Mouse (Mus musculus) R1 (cell line): ENCODE data around the gene Ccdc27.

Experiments
- DNase-seq: peaks from one replicate; pipeline ENCODE4 v3.0.0-alpha.2; 2018; ENCODE audit warnings: low read depth, low spot score

Ccdc27 gene

DNA sequence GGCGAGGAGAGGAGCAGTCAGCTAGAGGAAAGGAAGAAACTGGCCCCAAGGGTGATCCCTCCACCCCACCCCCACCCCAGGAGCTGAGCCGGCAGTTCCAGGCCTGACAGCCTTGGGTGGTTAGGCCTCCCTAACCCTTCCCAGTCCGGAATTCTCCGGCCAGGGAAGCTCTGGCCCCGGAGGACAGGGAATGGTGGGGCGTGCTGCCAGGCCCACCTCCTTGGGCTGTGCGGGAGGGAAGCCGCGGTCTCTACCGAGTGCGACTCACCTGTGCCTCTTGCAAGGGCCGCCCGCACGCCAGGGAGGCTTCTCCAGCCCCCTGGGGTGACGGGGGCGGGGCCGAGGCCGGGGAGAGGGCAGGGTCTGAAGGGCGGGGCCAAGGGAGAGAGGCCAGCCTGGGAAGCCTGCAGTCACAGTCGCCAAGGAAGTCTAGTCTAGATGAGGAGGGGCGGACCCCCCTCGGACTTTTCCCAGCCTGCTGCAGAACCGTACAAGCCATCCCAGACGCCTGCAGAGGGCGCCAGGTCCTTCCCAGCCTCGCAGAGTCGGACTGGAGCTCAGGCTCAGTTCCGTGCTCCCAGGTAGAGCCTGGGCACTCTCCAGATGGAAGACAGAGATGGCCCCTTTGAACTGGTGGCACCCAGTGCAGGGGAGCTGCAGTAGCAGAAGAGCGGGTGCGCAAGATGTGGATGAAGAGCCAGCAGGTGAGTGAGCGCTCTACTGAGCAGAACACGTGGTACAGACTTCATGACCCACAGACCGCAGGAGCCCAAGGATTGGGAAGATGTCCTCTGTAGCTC is 16.6 kb downstream of the Ccdc27 start, which contains the start of gene Smim1:
Smim1 (minus strand) TSS at position 590 of the 800 bp plus-strand sequence.
- peak; percentile 85 for DNase-seq

DNA sequence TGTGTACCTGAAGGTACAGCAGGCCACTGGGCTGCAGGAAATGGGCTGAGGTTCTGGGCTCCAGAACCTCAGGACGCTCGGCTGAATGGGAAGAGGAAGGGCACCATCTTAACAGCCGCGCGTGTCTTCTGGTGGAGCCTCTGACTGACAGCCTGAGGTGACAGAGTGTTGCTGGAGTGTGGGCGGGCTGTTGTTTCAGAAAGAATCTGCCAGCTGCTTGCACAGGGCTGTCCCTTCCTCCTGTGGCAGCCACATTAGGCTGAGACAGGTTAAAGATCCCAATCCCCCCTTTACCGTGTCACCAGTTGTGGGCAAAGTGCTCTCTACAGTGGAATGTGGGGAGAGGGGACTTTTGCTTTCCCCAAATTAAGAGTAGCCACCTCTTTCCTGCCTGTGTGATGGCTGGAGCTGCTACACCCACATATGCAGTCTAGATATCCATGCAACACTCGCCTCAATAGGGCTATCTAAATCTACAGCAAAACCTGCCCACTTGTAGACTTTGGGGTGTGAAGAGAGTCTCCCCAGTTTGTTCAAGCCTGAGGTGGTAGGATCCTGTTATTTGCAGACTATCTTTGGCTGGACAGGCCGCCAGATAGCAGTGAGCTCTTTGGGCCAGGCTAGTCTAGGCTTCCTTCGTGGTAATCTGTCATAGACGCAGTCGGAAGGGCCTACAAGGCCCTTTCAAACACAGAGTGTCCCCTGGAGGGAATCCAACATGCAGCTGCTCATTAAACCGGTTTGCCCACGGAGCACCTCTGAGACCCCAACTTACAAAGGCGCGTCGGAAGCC is 17.6 kb downstream of the Ccdc27 start:
- no peak for DNase-seq

DNA sequence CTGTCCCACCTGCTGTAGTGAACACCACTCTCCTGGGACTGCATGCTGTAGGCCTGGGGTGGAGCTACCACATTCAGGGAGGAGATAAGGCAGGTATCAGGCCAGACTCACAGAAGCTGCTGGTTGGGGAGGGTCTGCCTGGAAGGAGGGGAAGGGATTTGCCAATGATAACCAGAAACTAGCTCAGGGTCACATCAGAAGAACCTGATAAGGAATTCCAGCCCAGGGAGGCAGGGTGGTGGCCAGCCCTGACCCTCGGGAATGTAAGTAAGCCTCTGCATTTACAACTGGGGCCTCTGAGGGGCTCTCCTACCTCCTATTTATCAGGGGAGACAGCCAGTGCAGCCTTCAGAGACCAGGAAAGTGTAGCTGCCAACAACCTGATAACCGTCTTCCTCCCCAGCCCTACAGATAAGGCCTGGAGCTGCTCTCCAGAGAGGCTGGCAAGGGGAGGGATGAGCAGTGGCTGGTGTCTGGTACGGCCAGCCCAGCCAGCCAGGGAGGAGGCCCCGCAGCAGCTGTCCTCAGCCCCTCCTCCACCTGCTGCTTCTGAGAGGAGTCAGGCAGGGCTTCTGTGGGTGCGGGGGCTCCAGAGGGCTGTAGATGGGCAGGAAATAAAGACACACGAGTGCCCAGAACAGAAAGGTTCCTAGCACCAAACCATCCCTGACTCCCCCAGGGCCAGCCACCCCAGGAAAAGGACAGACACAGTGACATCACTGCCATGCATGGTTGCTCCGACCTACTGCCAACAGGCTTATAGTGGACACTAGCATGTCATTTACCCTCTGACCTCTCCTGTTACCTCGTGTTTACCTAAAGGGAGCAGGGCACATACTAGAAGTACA is 18.5 kb downstream of the Ccdc27 start:
- no peak for DNase-seq

DNA sequence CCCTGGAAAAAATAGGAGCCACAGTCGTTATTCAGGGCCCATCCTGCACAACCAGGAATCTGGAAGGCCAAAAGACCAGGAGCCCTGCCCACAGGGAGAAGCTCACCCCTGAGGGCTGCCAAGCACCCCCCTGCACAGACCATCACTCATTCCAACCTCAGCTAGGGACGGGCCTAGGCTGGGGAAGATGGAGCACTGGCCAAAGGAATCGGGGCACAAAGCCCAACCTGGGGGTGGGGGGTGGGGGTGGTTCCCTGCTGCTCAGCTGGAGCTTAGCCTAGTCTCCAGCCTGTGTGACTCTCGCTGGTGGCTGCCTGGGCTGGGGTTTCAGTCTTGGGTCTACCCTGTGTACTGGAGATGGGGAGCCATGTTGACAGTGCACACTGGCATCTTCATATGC is 19.6 kb downstream of the Ccdc27 start:
- DNase-seq: no peak

DNA sequence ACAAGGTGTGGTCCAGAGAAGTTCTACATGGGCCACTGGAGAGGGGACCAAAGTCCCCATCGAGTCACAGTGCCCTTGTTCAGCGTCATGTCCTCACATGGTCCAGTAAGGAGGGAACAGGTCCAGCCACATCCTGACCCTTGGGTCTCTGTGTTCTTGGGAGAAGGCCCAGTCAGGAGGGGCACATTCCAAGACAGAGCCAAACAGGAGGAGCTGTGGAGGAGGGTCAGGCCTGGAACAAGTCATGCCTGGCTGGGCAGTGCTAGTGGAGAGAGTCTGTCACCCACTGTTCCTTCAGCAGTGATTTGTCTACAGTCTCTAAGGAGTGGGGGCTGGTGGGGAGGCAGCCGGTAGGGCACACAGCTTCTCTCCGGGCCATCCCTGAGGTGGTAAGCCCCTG is 20.1 kb downstream of the Ccdc27 start:
- DNase-seq: no peak

DNA sequence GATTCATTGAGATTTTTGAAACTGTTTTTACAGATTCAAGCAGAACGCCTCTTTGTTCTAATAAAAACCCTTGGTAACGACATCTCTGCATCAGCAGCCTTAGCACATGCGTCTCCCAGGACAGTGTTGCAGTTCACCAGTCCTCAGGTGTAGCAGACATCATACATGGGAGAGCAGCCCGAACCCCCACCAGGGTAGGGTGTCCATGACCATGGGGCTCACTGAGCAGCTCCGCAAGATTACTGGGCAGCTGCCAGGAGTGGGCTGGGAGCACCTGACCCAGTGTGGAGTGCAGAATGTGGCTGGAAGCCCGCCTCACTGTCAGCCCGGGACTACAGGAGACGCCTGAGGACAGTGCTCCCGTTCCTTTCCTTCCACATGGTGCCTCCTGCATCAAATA is 21.0 kb downstream of the Ccdc27 start:
- no peak for DNase-seq

DNA sequence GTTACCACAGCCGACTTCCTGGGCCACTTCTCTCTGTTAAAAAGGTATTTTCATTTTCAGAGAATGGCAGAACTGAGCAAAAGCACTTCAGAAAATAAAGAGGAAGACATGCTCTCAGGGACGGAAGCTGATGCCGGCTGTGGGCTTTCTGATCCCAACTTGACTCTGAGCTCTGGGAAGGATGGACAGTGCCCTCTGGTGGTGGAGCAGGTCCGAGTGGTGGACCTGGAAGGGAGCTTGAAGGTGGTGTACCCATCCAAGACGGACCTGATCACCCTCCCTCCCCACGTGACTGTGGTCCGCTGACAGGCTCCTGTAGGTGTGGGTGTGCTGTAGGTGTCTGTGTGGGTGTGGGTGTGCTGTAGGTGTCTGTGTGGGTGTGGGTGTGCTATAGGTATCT is 22.9 kb downstream of the Ccdc27 start:
- DNase-seq: peak; percentile 65

DNA sequence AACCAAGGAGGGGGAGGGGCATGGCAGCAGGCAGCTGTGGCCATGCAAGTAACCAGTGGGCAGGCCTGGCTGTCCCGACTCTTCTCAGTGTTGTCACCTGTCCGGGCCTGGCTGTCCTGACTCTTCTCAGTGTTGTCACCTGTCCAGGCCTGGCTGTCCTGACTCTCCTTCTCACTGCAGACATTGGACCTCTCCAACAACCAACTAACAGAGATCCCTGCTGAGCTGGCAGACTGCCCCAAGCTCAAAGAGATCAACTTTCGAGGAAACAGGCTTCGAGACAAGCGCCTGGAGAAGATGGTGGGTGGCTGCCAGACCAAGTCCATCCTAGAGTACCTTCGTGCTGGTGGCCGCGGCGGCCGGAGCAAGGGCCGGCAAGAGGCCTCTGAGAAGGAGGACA is 27.0 kb downstream of the Ccdc27 start:
- no peak for DNase-seq

DNA sequence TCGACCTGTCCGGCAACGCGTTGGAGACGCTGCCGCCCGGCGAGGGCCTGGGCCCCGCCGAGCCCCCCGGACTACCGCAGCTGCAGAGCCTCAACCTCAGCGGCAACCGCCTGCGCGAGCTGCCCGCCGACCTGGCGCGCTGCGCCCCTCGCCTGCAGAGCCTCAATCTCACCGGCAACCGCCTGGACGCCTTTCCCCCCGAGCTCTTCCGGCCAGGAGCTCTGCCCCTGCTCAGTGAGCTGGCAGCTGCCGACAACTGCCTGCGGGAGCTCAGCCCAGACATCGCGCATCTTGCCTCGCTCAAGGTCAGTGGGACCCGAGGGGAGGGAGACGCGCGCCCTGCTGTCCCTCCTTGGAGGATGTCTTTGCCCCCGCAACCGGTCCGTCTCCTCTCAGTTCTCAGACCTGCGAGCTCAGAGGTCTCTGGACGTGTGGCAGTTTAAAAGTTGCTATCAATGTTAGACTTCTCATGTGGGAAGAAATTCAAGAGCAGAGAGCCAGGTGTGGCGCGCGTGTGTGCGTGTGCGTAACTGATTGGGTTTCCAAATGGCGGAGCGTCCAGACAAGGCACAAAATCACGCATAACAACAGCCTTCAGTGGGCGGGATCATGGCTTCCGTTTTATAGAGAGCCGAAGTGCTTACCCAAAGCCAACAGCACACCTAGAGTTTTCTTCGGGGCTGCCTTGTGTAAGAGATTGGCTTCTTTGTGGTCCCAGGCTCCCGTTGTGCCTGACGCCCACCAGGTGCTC is 30.2 kb downstream of the Ccdc27 start:
- peak; percentile 81 for DNase-seq

DNA sequence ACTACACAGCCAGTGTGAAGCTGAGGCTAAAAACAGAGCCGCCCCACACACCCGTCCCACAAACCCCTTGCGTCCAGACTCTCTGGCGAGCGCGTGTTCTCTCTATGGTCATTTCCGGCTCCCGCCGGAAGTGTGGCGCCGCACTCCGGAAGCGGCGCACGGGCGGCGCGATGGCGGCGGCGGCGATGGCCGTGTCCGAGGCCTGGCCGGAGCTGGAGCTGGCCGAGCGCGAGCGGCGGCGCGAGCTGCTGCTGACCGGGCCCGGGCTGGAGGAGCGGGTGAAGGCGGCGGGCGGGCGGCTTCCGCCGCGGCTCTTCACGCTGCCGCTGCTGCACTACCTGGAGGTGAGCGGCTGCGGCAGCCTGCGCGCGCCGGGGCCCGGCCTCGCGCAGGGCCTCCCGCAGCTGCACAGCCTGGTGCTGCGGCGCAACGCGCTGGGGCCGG is 30.8 kb downstream of the Ccdc27 start, which contains the start of gene Lrrc47:
Lrrc47 (plus strand) TSS at position 86 of the 444 bp plus-strand sequence.
- peak; percentile 87 for DNase-seq

DNA sequence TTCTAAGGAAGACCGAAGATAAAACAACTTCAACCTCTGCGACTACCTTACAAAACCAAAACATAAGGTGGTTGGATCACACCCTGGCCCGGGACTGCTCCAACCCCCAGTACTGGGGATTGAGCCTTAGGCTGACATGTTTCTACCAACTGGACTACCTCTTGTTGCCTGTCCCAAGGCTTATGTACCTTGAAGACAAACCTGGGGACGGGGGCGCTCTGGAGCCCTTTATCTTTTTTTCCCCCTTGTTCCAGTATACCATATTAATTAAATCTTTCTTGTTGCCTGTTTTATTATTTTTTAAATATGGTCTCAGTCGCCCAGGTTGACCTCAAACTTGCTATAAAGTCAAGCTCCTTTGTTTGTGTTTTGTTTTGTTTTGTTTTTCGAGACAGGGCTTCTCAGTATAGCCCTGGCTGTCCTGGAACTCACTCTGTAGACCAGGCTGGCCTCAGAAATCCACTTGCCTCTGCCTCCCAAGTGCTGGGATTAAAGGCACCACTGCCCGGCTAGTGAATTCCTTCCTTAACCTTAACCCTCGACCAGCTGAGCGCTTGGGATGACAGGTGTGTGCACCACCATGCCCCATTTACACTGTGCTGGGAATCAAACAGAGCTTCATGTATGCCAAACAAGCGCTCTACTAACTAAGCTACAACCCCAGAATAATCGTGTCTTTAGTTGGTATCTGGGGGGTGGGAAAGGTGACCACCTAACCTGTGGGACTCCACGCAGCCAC is 31.4 kb downstream of the Ccdc27 start:
- DNase-seq: no peak

DNA sequence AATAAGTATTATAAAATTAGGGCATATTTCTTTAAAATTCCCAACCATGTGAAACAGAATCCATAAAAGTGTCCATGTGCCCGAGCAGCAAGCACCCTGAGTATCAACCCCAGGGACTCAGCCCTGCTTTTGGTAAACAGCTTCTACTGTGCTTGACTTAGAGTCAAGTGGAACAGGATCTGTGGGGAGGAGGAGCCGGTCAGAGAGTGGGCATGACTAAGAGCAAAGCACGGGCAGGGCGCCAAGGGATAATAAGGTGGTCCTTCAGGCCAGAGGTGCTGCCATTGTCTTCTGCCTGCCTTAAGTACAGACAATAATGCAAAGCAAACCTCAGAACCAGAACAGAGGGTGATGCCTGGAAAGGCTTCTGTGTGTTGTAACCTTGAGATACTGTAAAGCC is 34.7 kb downstream of the Ccdc27 start:
- no peak for DNase-seq

DNA sequence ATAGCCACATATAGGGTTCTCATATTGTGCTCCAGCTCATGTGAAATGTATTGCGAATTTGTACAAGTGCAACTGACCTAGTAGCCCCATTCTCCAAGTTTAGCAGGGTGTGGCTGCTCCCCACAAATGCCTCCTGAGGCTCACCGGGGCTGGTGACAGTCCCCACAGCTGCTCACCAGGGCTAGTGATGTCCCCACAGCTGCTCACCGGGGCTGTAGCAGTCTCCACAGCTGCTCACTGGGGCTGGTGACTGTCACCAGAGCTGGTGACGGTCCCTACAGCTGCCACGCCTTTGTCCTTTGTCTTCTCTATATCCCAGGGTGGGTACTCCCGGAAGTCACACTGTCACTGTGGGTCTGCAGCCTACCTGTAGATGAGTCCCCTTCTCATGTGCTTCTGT is 36.2 kb downstream of the Ccdc27 start:
- no peak for DNase-seq

DNA sequence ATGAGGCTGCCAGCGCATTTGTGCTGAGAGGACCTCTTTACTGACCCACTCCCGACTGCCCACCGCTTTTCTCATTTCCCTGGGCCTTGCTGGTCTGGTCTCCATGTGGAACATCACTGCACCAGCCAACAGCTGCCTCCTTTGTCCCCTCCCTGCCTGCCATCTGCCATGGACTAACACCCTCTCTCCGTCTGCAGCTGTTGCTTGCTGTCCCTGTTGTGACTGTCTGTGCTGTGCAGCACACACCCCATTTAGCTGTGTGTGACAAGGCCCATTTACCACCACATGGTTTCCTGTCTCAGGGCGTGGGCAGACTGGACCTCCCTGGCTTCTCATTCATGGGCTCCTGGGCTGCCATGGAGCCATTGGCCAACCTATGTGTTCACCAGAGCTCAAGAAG is 37.0 kb downstream of the Ccdc27 start:
- no peak for DNase-seq

DNA sequence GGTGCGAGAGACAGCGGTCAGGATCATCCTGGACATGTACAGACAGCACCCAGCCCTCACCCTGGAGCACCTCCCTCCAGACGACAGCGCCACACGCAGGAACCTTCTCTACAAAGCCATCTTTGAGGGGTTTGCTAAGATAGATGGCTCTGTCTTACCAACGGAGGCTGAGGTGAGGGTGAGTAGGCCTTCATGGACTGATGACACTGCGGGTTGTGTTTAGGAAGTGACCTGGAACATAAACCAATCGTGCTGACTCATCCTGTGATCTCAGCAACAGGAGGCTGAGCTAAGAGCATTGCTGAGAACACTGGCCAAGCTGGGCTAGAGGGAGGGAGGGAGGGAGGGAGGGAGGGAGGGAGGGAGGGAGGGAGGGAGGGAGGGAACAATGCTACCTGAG is 49.0 kb downstream of the Ccdc27 start:
- peak; percentile 51 for DNase-seq

DNA sequence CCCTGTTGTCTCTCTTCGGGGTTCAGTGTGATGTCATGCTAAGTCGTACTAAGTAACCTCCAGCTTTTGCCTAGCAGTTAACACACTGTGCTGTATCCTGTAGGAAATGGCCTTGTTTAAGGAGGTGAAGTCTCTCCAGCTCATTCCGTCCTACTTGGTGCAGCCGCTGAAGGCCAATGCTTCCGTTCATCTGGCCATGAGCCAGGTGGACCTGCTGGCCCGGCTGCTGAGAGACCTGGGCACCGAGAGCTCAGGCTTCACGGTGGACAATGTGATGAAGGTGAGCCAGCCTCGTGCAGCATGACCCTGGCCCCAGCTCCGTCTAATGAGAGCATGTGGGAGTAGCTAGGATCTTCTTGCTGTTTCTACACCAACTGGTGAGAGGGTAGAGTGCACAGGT is 49.8 kb downstream of the Ccdc27 start:
- DNase-seq: no peak

DNA sequence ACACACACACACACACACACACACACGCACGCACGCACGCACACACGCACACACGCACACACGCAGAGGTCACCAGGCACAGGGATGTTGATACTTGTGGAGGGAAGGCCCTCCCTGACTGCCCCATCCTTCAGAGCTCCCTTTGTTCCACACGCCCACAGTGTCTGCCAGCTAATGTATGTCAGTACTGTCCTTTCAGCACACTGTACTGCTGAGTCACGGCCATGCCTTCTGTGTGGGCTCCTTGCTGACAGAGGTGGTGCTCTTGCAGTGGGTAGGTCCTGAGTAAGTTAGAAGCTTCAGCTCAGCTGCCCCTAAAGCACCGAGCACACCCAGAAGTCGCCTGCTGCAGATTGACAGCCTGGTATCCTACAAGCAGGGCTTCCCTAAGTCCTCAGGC is 62.0 kb downstream of the Ccdc27 start:
- peak; percentile 35 for DNase-seq

DNA sequence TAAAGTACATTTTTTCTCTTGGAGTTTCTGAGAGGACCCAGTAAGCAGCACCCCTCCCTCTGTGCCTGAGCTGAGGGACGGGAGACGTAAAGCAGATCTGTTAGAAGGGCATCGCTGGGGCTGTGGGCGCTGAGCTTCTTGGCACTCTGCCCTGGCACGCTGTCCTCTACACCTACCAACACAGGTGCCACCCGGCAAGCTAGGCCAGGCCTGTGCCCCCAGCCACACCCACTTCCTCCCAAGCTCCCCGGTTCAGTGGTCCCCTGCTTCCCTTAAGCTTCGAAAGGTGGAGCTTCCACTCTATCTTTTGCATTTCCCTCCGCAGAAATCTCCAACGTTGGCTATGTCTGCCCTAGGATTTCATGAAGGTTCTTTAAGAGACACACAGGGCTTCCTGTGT is 63.2 kb downstream of the Ccdc27 start:
- DNase-seq: no peak
